Mouse (Mus musculus): ENCODE data around the gene Adamts4. TPM values are rescaled to one million over a fixed set of nuclear protein-coding genes. Genes with fewer than 3 reads are reported as not detected.

The Adamts4 gene
- polyA plus RNA-seq, 1 experiment, result 0.09 TPM

DNA sequence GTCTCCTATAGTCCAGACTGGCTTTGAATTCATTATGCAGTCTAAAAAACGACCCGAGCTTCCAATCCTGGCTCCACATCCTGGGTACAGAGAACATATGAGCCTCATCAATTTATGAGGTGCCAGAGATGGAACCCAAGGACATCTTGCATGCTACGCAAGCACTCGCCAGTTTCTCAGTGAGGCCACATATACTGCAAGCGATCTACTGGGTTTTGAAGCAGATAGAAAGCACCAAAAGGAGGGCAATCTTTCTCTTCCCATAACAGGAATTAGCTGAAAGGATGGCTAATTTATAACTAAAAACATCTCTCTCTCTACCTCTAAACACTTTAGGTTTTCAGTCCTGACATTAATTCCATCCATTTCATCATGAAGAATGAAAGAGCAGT is 43.7 kb downstream of the Adamts4 start:
- no peak for TF ChIP-seq GATA1 (IDR thresholded peaks at IDR 0.05; ENCODE audit: low read length)

DNA sequence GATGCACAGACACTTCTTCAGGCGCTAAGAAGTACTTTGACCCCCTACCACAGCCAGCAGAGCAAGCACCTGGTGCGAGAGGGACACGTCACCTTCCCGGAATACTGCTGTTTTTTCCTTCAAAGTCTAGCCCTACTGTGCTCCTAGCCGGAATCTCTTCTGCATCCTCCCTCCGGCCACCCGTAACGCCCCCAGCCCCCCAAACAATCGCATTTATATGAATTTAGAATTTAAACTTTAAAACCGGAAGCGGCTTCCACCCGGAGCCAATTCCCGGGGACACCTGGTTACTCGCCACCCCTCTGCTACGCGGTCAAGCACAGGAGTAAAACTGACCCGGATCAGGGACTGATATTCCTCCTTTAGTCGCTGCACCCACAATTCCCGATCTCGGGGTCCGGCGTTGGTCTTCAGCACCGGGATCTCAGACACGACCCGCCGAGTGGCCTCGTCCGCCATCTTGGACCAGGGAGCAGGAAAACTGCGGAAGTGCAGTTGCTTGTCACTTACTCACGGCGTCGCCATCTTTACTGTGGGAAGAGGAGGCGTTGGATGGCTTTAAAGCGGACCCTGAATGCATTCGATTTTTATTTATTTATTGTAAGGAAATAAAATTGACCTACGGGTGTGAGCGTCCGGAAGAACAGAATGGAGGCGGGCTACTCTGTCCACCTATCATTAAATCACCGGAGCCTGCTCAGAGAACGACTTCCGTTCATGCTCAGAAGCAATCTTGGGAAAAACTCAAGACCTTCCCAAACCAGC is 44.3 kb downstream of the Adamts4 start, which contains the start of gene Ufc1:
Gene Ufc1 (minus strand): TSS at position 727 of the 765 bp plus-strand sequence.
- no peak for TF ChIP-seq GATA1 (IDR thresholded peaks at IDR 0.05; ENCODE audit: low read length)

DNA sequence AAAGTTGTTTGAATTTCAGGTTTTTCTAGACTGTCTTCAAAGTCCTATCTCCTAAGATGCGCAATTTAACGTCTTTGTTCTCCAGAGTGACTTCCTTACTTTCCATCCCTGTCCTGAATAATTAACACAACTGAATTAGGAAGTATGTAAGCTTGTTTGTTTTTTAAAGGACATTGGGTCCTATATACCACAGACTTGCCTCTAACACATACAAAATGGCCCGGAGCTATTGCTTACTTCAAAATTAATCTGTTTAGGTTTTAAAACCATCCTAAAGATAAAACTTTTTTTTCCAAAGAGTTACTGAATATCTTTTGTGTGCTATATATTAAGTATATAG is 44.8 kb downstream of the Adamts4 start:
- no peak for TF ChIP-seq GATA1 (IDR thresholded peaks at IDR 0.05; ENCODE audit: low read length)

DNA sequence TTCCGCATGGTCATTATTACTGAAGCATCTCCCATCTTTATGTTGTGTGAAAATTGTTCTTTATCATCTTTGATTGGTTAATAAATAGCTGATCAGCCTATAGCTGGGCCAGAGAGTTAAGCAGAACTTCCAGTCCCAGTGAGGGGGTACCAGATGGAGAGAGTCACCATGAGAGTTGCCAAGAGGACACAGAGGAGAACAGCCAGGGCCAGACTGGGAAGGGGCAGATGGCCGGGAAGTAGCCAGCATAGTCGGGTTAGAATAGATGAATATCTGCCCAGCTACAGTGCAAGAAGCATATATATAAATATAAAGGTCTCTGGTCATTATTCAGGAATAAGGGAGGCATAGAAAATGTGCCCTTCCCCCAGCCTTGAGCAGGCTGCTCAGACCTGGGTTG is 48.0 kb downstream of the Adamts4 start:
- no peak for TF ChIP-seq GATA1 (IDR thresholded peaks at IDR 0.05; ENCODE audit: low read length)

DNA sequence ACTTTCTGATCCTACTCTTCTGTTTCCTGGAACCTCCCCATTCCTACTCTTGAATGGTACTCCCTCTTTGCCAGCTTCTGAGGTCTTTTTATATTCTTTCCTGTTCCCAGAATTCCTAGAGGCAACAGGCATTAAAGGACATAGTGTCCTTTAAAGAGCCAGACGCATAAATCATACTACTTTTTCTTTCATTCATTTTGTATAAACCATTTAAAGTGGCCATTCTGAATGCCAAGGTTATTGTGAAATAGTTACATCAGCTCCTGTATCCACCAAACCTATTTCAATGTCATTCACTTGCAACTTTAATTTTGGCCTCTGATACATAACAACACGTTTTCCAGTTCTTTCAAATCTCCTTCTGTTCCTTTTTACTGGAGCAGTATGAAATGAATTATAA is 59.1 kb downstream of the Adamts4 start:
- TF ChIP-seq GATA1 (IDR thresholded peaks at IDR 0.05; ENCODE audit: low read length), result no peak

Other genes starting within 250 kb of the Adamts4 start
- gene Fcgr4, start 231.5 kb upstream of the Adamts4 start, polyA plus RNA-seq (2012), result not detected in 2 replicates
- gene Fcgr3, start 185.5 kb upstream of the Adamts4 start, polyA plus RNA-seq (2012), result 0.04 and 0.13 TPM in 2 replicates
- gene Cfap126, start 136.5 kb upstream of the Adamts4 start, polyA plus RNA-seq (2012), result 0.67 and 1.5 TPM in 2 replicates
- gene Sdhc, start 99.8 kb upstream of the Adamts4 start, polyA plus RNA-seq (2012), result 51.9 and 128 TPM in 2 replicates
- 0.14 TPM in 1 of 2 replicates, not detected in the other for gene Mpz, start 99.7 kb upstream of the Adamts4 start, polyA plus RNA-seq (2012)
- gene Pcp4l1, start 54.2 kb upstream of the Adamts4 start, polyA plus RNA-seq (2012), result not detected in 2 replicates
- 0.40 and 0.42 TPM in 2 replicates for gene Nr1i3, start 36.5 kb upstream of the Adamts4 start, polyA plus RNA-seq (2012)
- 50.2 and 61.5 TPM in 2 replicates for gene Tomm40l, start 27.9 kb upstream of the Adamts4 start, polyA plus RNA-seq (2012)
- not detected in 2 replicates for gene Apoa2, start 25.4 kb upstream of the Adamts4 start, polyA plus RNA-seq (2012)
- not detected in 2 replicates for gene Fcer1g, start 16.1 kb upstream of the Adamts4 start, polyA plus RNA-seq (2012)
- 40.4 and 106 TPM in 2 replicates for gene Ndufs2, start 967 bp downstream of the Adamts4 start, polyA plus RNA-seq (2012)
- 26.9 and 32.7 TPM in 2 replicates for gene B4galt3, start 19.9 kb downstream of the Adamts4 start, polyA plus RNA-seq (2012)
- gene Ppox, start 30.8 kb downstream of the Adamts4 start, polyA plus RNA-seq (2012), result 38.6 and 45.3 TPM in 2 replicates
- 49.8 and 54.4 TPM in 2 replicates for gene Usp21, start 37.6 kb downstream of the Adamts4 start, polyA plus RNA-seq (2012)
- 51.5 and 62.9 TPM in 2 replicates for gene Ufc1, start 44.6 kb downstream of the Adamts4 start, polyA plus RNA-seq (2012)
- 25.2 and 28.3 TPM in 2 replicates for gene Dedd, start 78.7 kb downstream of the Adamts4 start, polyA plus RNA-seq (2012)
- gene Nit1, start 95.2 kb downstream of the Adamts4 start, polyA plus RNA-seq (2012), result 14.2 and 16.9 TPM in 2 replicates
- 19.0 and 19.9 TPM in 2 replicates for gene Pfdn2, start 95.2 kb downstream of the Adamts4 start, polyA plus RNA-seq (2012)
- gene Klhdc9, start 110.4 kb downstream of the Adamts4 start, polyA plus RNA-seq (2012), result 0.48 and 0.63 TPM in 2 replicates
- gene Nectin4, start 119.7 kb downstream of the Adamts4 start, polyA plus RNA-seq (2012), result not detected in 2 replicates
- gene Arhgap30, start 138.5 kb downstream of the Adamts4 start, polyA plus RNA-seq (2012), result 0.95 and 1.1 TPM in 2 replicates
- gene Usf1, start 160.9 kb downstream of the Adamts4 start, polyA plus RNA-seq (2012), result 35.2 and 37.5 TPM in 2 replicates
- 0.22 TPM in 1 of 2 replicates, not detected in the other for gene Tstd1, start 168.5 kb downstream of the Adamts4 start, polyA plus RNA-seq (2012)
- gene F11r, start 187.1 kb downstream of the Adamts4 start, polyA plus RNA-seq (2012), result not detected in 2 replicates